Mouse (Mus musculus) forebrain, postnatal 0 days (tissue): ENCODE data around the gene Akap13. TPM values are rescaled to one million over a fixed set of nuclear protein-coding genes. Genes with fewer than 3 reads are reported as not detected.
"Not testable (repeated sequence)": the region's sequence is repeated elsewhere in the genome, so short reads cannot be mapped to it uniquely, and the experiment has no call there.

Experiments used
- ATAC-seq: fragments of 200-750 bp; cut with Nextera tagmentation; 2 replicates; pipeline ENCODE4 v1.8.0; 2017; ENCODE audit warnings: mild to moderate bottlenecking, moderate library complexity
- DNase-seq: peaks from one replicate; pipeline ENCODE4 v3.0.0-alpha.2; 2015
- H3K27ac ChIP-seq: fragments of 300-500 bp; sonication (generic); 2 replicates; pipeline ENCODE4 v1.5.1; 2014; ENCODE audit warnings: low read depth, mild to moderate bottlenecking, antibody characterized with exemption, low read length, moderate library complexity, mixed read lengths
- H3K27me3 ChIP-seq: fragments of 300-500 bp; sonication (generic); 2 replicates; pipeline ENCODE4 v1.6.1; 2014; ENCODE audit warnings: mild to moderate bottlenecking, low read length, mixed read lengths; ENCODE audit not compliant: insufficient read depth
- H3K36me3 ChIP-seq: fragments of 300-500 bp; sonication (generic); 2 replicates; pipeline ENCODE4 v1.6.1; 2014; ENCODE audit warnings: mild to moderate bottlenecking, moderate library complexity; ENCODE audit not compliant: insufficient read depth
- H3K4me1 ChIP-seq: fragments of 300-500 bp; sonication (generic); 2 replicates; pipeline ENCODE4 v1.6.1; 2014; ENCODE audit warnings: antibody characterized with exemption; ENCODE audit not compliant: insufficient read depth
- H3K4me2 ChIP-seq: fragments of 300-500 bp; sonication (generic); 2 replicates; pipeline ENCODE4 v1.6.1; 2014; ENCODE audit warnings: low read depth, mild to moderate bottlenecking, moderate library complexity
- H3K4me3 ChIP-seq: fragments of 300-500 bp; sonication (generic); 2 replicates; pipeline ENCODE4 v1.5.1; 2014; ENCODE audit warnings: low read depth, low read length, mixed read lengths
- H3K9ac ChIP-seq: fragments of 300-500 bp; sonication (generic); 2 replicates; pipeline ENCODE4 v1.6.1; 2014; ENCODE audit warnings: mild to moderate bottlenecking
- H3K9me3 ChIP-seq: fragments of 300-500 bp; sonication (generic); 2 replicates; pipeline ENCODE4 v1.6.1; 2016; ENCODE audit warnings: low read length
- CTCF ChIP-seq: sonication (generic); IDR thresholded peaks from 2 replicates; pipeline ENCODE4 v1.5.1; 2016; ENCODE audit warnings: antibody characterized with exemption, control low read depth, low read depth
- WGBS: fragments of 180-500 bp; shearing (Covaris S2); extraction: QIAGEN DNeasy Blood & Tissue Kit; methylation state at CpG from one replicate; pipeline ENCODE4 v1.1.7; 2014; 5-methylcytosine and 5-hydroxymethylcytosine counted together
- polyA plus RNA-seq: library from polyadenylated mRNA; unstranded; fragments of >200 nt; fragmentation: Nextera tagmentation; extraction: Ambion mirVana; gene quantifications from 2 replicates; pipeline ENCODE4 v1.2.1, GENCODE M21; 2015
- total RNA-seq: library from RNA; depleted of rRNA; stranded (reverse); fragments of >200 nt; gene quantifications from 2 replicates; pipeline ENCODE4 v1.2.3, GENCODE M21; 2014

Akap13 gene
- total and polyA plus RNA-seq, 2 experiments from 2014 or later = 9.1 to 16.2 TPM

- WGBS = 33% methylated on average over 8 of the region's 8 CpGs
- Histone ChIP-seq H3K27ac (peak overlapping the region; percentile 57), H3K4me3 (no peak overlapping the region), H3K9ac (no peak overlapping the region), H3K36me3 (no peaks in the 10 kb centered on the region), H3K4me2 (no peak overlapping the region), H3K9me3 (no peaks in the 10 kb centered on the region), H3K4me1 (no peaks in the 10 kb centered on the region), H3K27me3 (no peaks in the 10 kb centered on the region)
- ATAC-seq (peak; percentile 81), DNase-seq (peak; percentile 53)
- TF ChIP-seq CTCF = no peak
Observed at GRCm38 (mm10) chr7:75755861-75756449, 300.6 kb downstream of the Akap13 start.

GRCm38 (mm10) chr7:75759992-75760514, 304.7 kb downstream of the Akap13 start:
- 75% methylated on average over 7 of the region's 7 CpGs for WGBS
- DNase-seq = no peak

GRCm38 (mm10) chr7:75760661-75761319, 305.5 kb downstream of the Akap13 start:
- not testable (repeated sequence) for H3K27ac ChIP-seq, H3K9ac ChIP-seq, H3K4me2 ChIP-seq, DNase-seq, ATAC-seq, H3K36me3 ChIP-seq, H3K27me3 ChIP-seq, H3K4me3 ChIP-seq, H3K9me3 ChIP-seq, H3K4me1 ChIP-seq
- 79% methylated on average over 4 of the region's 4 CpGs for WGBS

More at GRCm38 (mm10) chr7:75759992-75760514, 304.7 kb downstream of the Akap13 start:
- H3K4me2 ChIP-seq = no peak overlapping the region
- H3K27ac ChIP-seq = no peak overlapping the region
- H3K9ac ChIP-seq = no peak overlapping the region
- no peak for TF ChIP-seq CTCF
- no peaks in the 10 kb centered on the region for H3K36me3 ChIP-seq
- no peaks in the 10 kb centered on the region for H3K4me1 ChIP-seq
- H3K4me3 ChIP-seq = no peak overlapping the region
- H3K27me3 ChIP-seq = no peaks in the 10 kb centered on the region
- no peak for ATAC-seq
- no peaks in the 10 kb centered on the region for H3K9me3 ChIP-seq

DNA sequence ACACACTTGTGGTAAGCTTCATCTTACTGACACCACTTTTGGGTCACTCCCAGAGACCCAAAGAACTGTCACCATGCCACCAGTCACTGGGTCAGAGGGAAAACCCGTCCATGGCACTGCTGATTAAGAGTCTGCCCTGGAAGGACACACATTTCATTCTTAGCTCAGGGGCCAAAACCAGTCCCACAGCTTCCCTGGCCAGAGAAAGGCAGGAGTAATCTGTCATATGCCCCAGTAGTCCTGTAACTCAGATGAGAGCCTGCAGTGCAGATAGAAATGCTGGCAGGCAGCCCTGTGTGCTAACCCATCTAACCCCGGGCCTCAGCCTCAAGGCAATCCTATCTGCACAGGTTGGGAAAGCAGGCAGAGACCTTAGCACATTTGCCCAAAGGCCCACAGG, 306.9 kb downstream of the Akap13 start:
- WGBS = 83% methylated on average over 2 of the region's 2 CpGs
- not testable (repeated sequence) for H3K27me3 ChIP-seq, H3K4me1 ChIP-seq, H3K9me3 ChIP-seq, H3K27ac ChIP-seq, H3K4me2 ChIP-seq, ATAC-seq, DNase-seq, H3K4me3 ChIP-seq, H3K9ac ChIP-seq, H3K36me3 ChIP-seq

GRCm38 (mm10) chr7:75767080-75767769, 311.9 kb downstream of the Akap13 start:
- not testable (repeated sequence) for H3K9ac ChIP-seq, H3K4me1 ChIP-seq, H3K36me3 ChIP-seq, H3K27ac ChIP-seq, H3K4me2 ChIP-seq, H3K9me3 ChIP-seq, DNase-seq, H3K4me3 ChIP-seq, H3K27me3 ChIP-seq
- peak; percentile 42 for ATAC-seq
- WGBS = 11% methylated on average over 1 of the region's 5 CpGs

DNA sequence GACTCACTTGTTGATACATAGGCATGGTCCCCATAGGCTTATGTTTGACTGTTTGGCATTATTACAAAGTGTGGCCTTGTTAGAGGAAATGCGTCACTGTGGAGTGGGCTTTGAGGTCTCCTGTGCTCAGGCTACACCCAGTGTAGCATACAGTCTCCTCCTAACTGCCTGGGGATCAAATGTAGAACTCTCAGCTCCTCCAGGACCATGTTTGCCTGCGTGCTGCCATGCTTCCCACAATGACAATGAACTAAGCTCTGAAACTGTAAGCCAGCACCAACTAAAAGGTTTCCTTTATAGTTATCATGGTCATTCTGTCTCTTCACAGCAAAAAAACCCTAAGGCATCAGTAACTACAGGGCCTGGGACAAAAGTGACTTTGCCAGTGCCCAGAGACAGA, 312.8 kb downstream of the Akap13 start:
- Histone ChIP-seq H3K9me3 (no peaks in the 10 kb centered on the region), H3K27ac (no peak overlapping the region), H3K36me3 (no peaks in the 10 kb centered on the region), H3K4me1 (no peaks in the 10 kb centered on the region), H3K4me3 (no peak overlapping the region), H3K27me3 (no peaks in the 10 kb centered on the region), H3K9ac (no peak overlapping the region), H3K4me2 (no peak overlapping the region)
- 78% methylated on average over 2 of the region's 2 CpGs for WGBS
- no peak for TF ChIP-seq CTCF
- no peak for ATAC-seq
- no peak for DNase-seq

DNA sequence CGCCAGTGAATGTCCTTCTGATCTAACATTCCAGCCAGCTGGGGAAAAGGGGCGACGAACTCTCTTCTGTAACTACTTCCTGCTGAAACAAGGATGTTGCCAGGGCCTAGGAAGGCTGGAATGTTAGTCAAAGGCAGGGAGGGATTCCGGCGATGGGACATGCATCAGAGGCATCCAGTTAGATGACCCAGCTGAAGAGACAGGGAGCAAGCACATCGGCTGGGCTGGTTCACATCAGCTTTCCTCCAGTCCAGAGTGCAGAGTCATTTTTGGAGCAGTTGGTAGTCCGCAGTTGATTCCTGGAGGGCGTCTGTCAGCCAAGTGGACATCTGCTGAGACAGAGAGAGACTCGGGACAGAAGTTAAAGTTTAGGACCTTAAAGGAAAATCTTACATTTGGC, 314.6 kb downstream of the Akap13 start:
- 96% methylated on average over 9 of the region's 9 CpGs for WGBS
- DNase-seq = no peak

GRCm38 (mm10) chr7:75774095-75775078, 319.1 kb downstream of the Akap13 start:
- not testable (repeated sequence) for H3K9ac ChIP-seq, H3K9me3 ChIP-seq, H3K4me3 ChIP-seq, ATAC-seq, H3K27me3 ChIP-seq, H3K36me3 ChIP-seq, DNase-seq, H3K4me1 ChIP-seq, H3K27ac ChIP-seq, H3K4me2 ChIP-seq
- WGBS = 96% methylated on average over 18 of the region's 18 CpGs

More for the DNA sequence above, 314.6 kb downstream of the Akap13 start:
- no peak overlapping the region for H3K9ac ChIP-seq
- ATAC-seq = no peak
- H3K4me2 ChIP-seq = no peak overlapping the region
- TF ChIP-seq CTCF = no peak
- H3K9me3 ChIP-seq = no peaks in the 10 kb centered on the region
- H3K27me3 ChIP-seq = no peaks in the 10 kb centered on the region
- H3K4me1 ChIP-seq = no peaks in the 10 kb centered on the region
- H3K27ac ChIP-seq = no peak overlapping the region
- H3K4me3 ChIP-seq = no peak overlapping the region
- H3K36me3 ChIP-seq = no peaks in the 10 kb centered on the region
